Mouse (Mus musculus): ENCODE results near the gene Fermt1. TPM values are rescaled to one million over a fixed set of nuclear protein-coding genes. Genes with fewer than 3 reads are reported as not detected.

The Fermt1 gene
- polyA plus RNA-seq, 1 experiment from 2014 or later = 6.0 TPM

DNA sequence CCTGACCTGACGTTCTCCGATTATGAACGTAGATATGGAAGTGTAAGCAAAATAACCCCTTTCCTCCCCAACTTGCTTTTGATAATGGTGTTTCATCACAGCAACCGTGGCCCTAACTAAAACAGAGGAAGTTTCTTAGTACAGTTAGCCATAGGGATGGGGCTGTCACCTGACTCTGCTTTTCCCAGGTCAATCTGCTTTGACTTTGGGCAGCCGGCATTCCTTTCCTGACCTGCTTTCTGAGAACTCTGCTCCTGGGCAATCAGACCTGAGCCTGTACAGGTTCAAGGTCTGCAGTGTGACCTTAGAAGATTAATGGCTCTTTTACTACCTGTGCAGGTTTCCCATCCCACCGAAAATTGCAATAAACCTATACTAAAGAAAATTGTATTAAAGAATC, 1.3 kb upstream of the Fermt1 start:
- 84% methylated on average over 6 of the region's 6 CpGs for whole genome bisulfite sequencing
- ATAC-seq (ENCODE audit: low FRiP score) (no peak), DNase-seq (ENCODE audit: low spot score) (no peak)
- Histone ChIP-seq H3K27ac (ENCODE audit: low read depth, low read length) (no peak overlapping the region), H3K27me3 (ENCODE audit: control insufficient read depth, insufficient read depth, low read length) (peaks cover 34% of the 10 kb centered on the region), H3K9me3 (ENCODE audit: control insufficient read depth, low read length) (no peaks in the 10 kb centered on the region), H3K9ac (ENCODE audit: low read depth, low read length) (no peak overlapping the region), H3K36me3 (ENCODE audit: control insufficient read depth, insufficient read depth, low read length) (no peaks in the 10 kb centered on the region), H3K4me2 (replicated peaks; ENCODE audit: low read depth, low read length) (no peak overlapping the region), H3K4me3 (ENCODE audit: low read depth, low read length) (no peak overlapping the region), H3K4me1 (replicated peaks; ENCODE audit: control insufficient read depth, insufficient read depth, low read length) (0 out of 2 replicates have a peak, but pooled peaks cover 4% of the 10 kb centered on the region)

DNA sequence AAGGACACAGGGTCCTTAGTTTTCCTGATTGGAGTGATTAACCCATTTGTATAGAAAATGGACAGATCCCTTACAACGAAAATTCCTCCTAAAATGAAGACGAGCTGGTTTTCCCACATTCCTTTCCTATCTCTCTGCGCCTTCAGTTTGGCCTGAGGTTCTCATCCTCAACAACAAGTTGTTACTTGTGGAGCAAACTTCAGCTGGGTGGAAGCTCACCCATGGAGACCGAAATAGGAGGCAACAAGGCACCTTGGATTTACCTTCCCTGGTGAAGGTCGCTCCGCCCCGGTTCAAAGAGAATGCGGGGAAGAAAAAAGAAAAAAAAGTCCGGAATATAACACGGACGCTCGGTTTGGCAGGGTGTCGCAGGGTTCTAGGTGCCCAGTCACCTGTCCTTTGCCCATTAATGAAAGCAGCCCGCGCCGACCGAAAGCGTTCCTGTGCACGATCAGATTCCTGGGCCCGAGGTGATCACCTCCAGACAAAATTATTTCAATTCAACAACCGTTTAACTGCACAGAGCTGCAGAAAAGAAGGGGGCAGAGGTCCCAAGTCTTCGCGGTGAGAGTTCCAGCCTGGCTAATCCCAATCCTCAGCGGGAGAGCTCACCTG, 888 bp downstream of the Fermt1 start:
- H3K27ac ChIP-seq (ENCODE audit: low read depth, low read length) = no peak overlapping the region
- peaks cover 34% of the 10 kb centered on the region for H3K27me3 ChIP-seq (ENCODE audit: control insufficient read depth, insufficient read depth, low read length)
- H3K4me3 ChIP-seq (ENCODE audit: low read depth, low read length) = peak overlapping the region; percentile 32

DNA sequence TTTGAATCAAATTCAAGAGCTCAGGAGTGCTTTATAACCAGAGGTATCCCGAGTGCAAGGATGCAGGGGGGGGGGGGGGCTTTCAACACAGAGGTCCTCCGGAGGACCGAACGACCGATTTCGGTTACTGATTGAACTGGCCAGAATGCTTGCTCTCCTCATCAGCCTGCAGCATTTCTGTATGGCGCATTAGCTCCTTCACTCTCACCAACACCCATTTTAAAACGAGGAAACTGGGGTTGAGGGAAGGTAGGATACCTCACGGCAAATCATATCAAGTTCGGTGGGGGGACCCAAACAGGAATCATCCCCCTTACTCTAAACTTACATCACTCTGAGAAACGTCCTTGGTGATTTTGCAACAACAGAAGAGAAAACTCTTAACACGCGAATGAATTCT, 1.7 kb downstream of the Fermt1 start:
- Histone ChIP-seq H3K27ac (ENCODE audit: low read depth, low read length) (no peak overlapping the region), H3K4me1 (replicated peaks; ENCODE audit: control insufficient read depth, insufficient read depth, low read length) (0 out of 2 replicates have a peak, but pooled peaks cover 4% of the 10 kb centered on the region), H3K9ac (ENCODE audit: low read depth, low read length) (no peak overlapping the region), H3K4me3 (ENCODE audit: low read depth, low read length) (no peak overlapping the region), H3K4me2 (replicated peaks; ENCODE audit: low read depth, low read length) (no peak overlapping the region), H3K27me3 (ENCODE audit: control insufficient read depth, insufficient read depth, low read length) (peaks cover 34% of the 10 kb centered on the region), H3K36me3 (ENCODE audit: control insufficient read depth, insufficient read depth, low read length) (no peaks in the 10 kb centered on the region), H3K9me3 (ENCODE audit: control insufficient read depth, low read length) (no peaks in the 10 kb centered on the region)
- DNase-seq (ENCODE audit: low spot score) (peak; percentile 23), ATAC-seq (ENCODE audit: low FRiP score) (no peak)
- 28% methylated on average over 13 of the region's 13 CpGs for WGBS

More for the DNA sequence above, 888 bp downstream of the Fermt1 start:
- ATAC-seq (ENCODE audit: low FRiP score) (peak; percentile 25; the same call in 1 of the 2 replicates), DNase-seq (ENCODE audit: low spot score) (peak; percentile 43)
- Histone ChIP-seq H3K36me3 (ENCODE audit: control insufficient read depth, insufficient read depth, low read length) (no peaks in the 10 kb centered on the region), H3K4me1 (replicated peaks; ENCODE audit: control insufficient read depth, insufficient read depth, low read length) (0 out of 2 replicates have a peak, but pooled peaks cover 4% of the 10 kb centered on the region), H3K9ac (ENCODE audit: low read depth, low read length) (no peak overlapping the region), H3K4me2 (replicated peaks; ENCODE audit: low read depth, low read length) (peak overlapping the region; percentile 65), H3K9me3 (ENCODE audit: control insufficient read depth, low read length) (no peaks in the 10 kb centered on the region)
- 7% methylated on average over 24 of the region's 24 CpGs for WGBS

DNA sequence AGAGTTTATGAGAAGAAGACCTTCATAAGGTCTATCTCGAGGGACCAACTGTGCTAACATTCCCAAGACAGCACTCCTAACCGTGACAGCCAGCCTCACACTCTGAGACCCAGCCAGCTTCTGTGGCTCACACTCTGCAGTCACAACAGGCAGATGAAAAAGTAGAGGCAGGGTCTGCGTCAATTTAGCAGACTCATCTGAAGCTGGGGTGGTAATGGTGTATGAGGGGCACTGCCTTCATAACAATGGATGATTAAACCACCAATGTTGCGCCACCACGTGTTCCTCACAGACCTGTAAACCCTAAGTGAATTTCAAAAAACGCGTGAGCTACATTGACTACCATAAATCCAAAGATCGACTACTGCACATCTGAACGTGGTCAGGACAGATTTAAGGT, 2.1 kb downstream of the Fermt1 start:
- no peak overlapping the region for H3K4me3 ChIP-seq (ENCODE audit: low read depth, low read length)
- peaks cover 34% of the 10 kb centered on the region for H3K27me3 ChIP-seq (ENCODE audit: control insufficient read depth, insufficient read depth, low read length)
- peak; percentile 15 for DNase-seq (ENCODE audit: low spot score)

DNA sequence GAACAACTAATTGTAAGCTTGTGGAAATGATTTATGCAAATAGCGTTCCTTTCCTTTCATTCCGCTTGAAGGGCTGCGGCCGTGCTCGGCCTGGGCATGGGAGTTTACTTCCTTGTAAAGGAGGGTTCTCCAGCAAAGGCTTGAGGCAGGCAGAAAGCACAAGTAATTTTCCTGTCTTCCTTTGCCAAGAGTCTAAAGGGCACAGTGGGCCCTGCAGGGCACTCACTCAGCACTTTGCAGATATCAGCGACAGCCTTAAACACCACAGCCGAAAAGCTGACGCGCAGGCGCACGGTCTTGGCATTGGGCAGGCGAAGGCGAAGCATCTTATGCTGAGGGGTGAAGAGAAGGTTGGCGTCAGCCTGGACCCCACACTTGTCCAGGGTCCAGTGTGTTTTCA, 6.7 kb downstream of the Fermt1 start:
- ATAC-seq (ENCODE audit: low FRiP score) = no peak
- H3K27me3 ChIP-seq (ENCODE audit: control insufficient read depth, insufficient read depth, low read length) = peaks cover 9% of the 10 kb centered on the region; the same call in 1 of the 2 replicates
- no peak overlapping the region for H3K27ac ChIP-seq (ENCODE audit: low read depth, low read length)
- no peak overlapping the region for H3K4me3 ChIP-seq (ENCODE audit: low read depth, low read length)
- H3K4me1 ChIP-seq (replicated peaks; ENCODE audit: control insufficient read depth, insufficient read depth, low read length) = no peaks in the 10 kb centered on the region
- H3K9ac ChIP-seq (ENCODE audit: low read depth, low read length) = no peak overlapping the region
- H3K4me2 ChIP-seq (replicated peaks; ENCODE audit: low read depth, low read length) = no peak overlapping the region
- no peaks in the 10 kb centered on the region for H3K9me3 ChIP-seq (ENCODE audit: control insufficient read depth, low read length)
- DNase-seq (ENCODE audit: low spot score) = no peak
- WGBS = 86% methylated on average over 14 of the region's 14 CpGs
- no peaks in the 10 kb centered on the region for H3K36me3 ChIP-seq (ENCODE audit: control insufficient read depth, insufficient read depth, low read length)

More for the DNA sequence above, 2.1 kb downstream of the Fermt1 start:
- Histone ChIP-seq H3K36me3 (ENCODE audit: control insufficient read depth, insufficient read depth, low read length) (no peaks in the 10 kb centered on the region), H3K4me2 (replicated peaks; ENCODE audit: low read depth, low read length) (no peak overlapping the region), H3K27ac (ENCODE audit: low read depth, low read length) (no peak overlapping the region), H3K4me1 (replicated peaks; ENCODE audit: control insufficient read depth, insufficient read depth, low read length) (0 out of 2 replicates have a peak, but pooled peaks cover 4% of the 10 kb centered on the region), H3K9me3 (ENCODE audit: control insufficient read depth, low read length) (no peaks in the 10 kb centered on the region), H3K9ac (ENCODE audit: low read depth, low read length) (no peak overlapping the region)
- no peak for ATAC-seq (ENCODE audit: low FRiP score)
- WGBS = 60% methylated on average over 9 of the region's 9 CpGs

DNA sequence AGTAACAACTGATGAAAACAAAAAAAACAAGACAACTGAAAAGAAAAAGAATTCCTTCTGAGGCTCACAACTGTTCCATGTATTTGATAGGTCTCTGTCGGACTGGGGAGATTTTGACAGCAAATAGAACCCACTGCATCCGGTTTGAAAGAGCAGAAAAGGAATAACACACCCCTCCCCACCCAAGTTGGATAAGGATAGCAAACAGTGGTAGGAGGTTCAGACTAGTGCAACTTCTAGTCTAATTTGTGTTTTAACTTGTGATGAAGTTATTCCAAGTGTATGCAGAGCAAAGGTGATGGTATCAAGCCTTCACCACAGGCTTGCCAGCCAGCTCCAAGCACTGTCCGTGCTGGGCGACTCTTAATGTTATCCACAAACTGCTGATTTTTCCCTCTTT, 9.5 kb downstream of the Fermt1 start:
- WGBS = 89% methylated on average over 4 of the region's 4 CpGs
- Histone ChIP-seq H3K9ac (ENCODE audit: low read depth, low read length) (no peak overlapping the region), H3K4me1 (replicated peaks; ENCODE audit: control insufficient read depth, insufficient read depth, low read length) (no peaks in the 10 kb centered on the region), H3K4me3 (ENCODE audit: low read depth, low read length) (no peak overlapping the region), H3K4me2 (replicated peaks; ENCODE audit: low read depth, low read length) (no peak overlapping the region), H3K9me3 (ENCODE audit: control insufficient read depth, low read length) (no peaks in the 10 kb centered on the region), H3K27me3 (ENCODE audit: control insufficient read depth, insufficient read depth, low read length) (no peaks in the 10 kb centered on the region), H3K36me3 (ENCODE audit: control insufficient read depth, insufficient read depth, low read length) (no peaks in the 10 kb centered on the region), H3K27ac (ENCODE audit: low read depth, low read length) (no peak overlapping the region)
- DNase-seq (ENCODE audit: low spot score) (no peak), ATAC-seq (ENCODE audit: low FRiP score) (no peak)

DNA sequence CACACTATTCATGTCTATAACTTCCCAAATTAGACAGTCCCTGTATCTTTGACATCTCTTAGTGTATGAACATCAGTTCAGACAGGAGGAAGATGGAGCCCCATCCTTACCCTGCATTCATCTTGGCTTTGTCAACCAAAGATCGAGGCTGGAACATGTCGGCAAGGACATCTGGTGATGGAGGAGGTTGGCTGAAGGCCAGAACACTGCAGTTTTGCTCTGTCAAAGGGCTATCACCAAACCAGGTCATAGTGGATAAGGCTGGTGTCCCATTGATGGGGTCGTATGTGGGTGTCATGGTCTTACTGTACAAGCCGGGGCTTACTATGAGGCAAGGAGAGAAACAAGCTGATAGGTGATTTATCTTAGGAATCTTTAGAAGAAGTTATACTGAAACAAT, 11.0 kb downstream of the Fermt1 start:
- 95% methylated on average over 4 of the region's 4 CpGs for WGBS
- Histone ChIP-seq H3K9me3 (ENCODE audit: control insufficient read depth, low read length) (no peaks in the 10 kb centered on the region), H3K36me3 (ENCODE audit: control insufficient read depth, insufficient read depth, low read length) (no peaks in the 10 kb centered on the region), H3K27me3 (ENCODE audit: control insufficient read depth, insufficient read depth, low read length) (no peaks in the 10 kb centered on the region), H3K9ac (ENCODE audit: low read depth, low read length) (no peak overlapping the region), H3K4me3 (ENCODE audit: low read depth, low read length) (no peak overlapping the region), H3K4me2 (replicated peaks; ENCODE audit: low read depth, low read length) (no peak overlapping the region), H3K27ac (ENCODE audit: low read depth, low read length) (no peak overlapping the region), H3K4me1 (replicated peaks; ENCODE audit: control insufficient read depth, insufficient read depth, low read length) (no peaks in the 10 kb centered on the region)
- ATAC-seq (ENCODE audit: low FRiP score) = no peak
- DNase-seq (ENCODE audit: low spot score) = no peak

DNA sequence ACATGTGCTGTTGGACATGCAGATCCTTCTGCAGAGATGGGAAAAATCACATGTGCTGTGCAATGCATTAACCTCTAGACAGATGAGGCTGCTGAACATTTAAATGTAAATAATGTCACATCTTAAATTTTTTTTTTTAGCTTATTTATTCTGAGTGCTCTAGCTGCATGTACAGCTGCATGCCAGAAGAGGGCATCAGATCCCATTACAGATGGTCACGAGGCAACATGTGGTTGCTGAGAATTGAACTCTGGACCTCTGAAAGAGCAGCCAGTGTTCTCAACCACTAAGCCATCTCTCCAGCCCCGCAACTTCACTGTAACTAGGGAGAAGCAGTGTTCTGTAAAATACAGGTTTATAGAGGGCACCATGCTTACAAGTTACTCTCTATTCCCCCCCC, 11.6 kb downstream of the Fermt1 start:
- no peaks in the 10 kb centered on the region for H3K27me3 ChIP-seq (ENCODE audit: control insufficient read depth, insufficient read depth, low read length)
- H3K4me1 ChIP-seq (replicated peaks; ENCODE audit: control insufficient read depth, insufficient read depth, low read length) = no peaks in the 10 kb centered on the region
- H3K4me3 ChIP-seq (ENCODE audit: low read depth, low read length) = no peak overlapping the region
- ATAC-seq (ENCODE audit: low FRiP score) (no peak), DNase-seq (ENCODE audit: low spot score) (no peak)
- 87% methylated on average over 2 of the region's 2 CpGs for WGBS
- H3K4me2 ChIP-seq (replicated peaks; ENCODE audit: low read depth, low read length) = no peak overlapping the region
- H3K9ac ChIP-seq (ENCODE audit: low read depth, low read length) = no peak overlapping the region
- H3K9me3 ChIP-seq (ENCODE audit: control insufficient read depth, low read length) = no peaks in the 10 kb centered on the region
- H3K27ac ChIP-seq (ENCODE audit: low read depth, low read length) = no peak overlapping the region
- no peaks in the 10 kb centered on the region for H3K36me3 ChIP-seq (ENCODE audit: control insufficient read depth, insufficient read depth, low read length)

DNA sequence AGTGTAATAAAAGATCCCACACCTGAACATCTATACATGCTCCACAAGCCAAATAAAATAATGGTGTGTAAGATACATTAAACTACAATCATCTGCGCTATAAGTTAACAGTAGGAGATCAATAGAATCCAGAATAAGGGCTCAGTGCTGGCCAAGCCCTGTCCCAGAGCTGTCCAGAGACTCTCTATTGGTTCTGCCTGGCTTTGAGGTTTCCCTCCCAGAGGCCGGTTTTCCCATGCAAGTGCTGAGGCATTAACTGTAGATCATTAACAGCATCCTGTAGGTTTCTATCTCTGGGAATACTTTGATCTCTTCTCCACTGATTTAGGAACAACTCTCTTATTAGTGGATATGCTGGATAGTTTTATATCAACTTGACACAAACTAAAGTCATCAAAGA, 16.7 kb downstream of the Fermt1 start:
- H3K36me3 ChIP-seq (ENCODE audit: control insufficient read depth, insufficient read depth, low read length) = no peaks in the 10 kb centered on the region
- no peaks in the 10 kb centered on the region for H3K4me1 ChIP-seq (replicated peaks; ENCODE audit: control insufficient read depth, insufficient read depth, low read length)
- H3K27ac ChIP-seq (ENCODE audit: low read depth, low read length) = no peak overlapping the region
- H3K4me3 ChIP-seq (ENCODE audit: low read depth, low read length) = no peak overlapping the region
- no peaks in the 10 kb centered on the region for H3K9me3 ChIP-seq (ENCODE audit: control insufficient read depth, low read length)
- H3K9ac ChIP-seq (ENCODE audit: low read depth, low read length) = no peak overlapping the region
- no peak for DNase-seq (ENCODE audit: low spot score)
- H3K4me2 ChIP-seq (replicated peaks; ENCODE audit: low read depth, low read length) = no peak overlapping the region
- WGBS = 76% methylated on average over 2 of the region's 2 CpGs
- ATAC-seq (ENCODE audit: low FRiP score) = no peak
- H3K27me3 ChIP-seq (ENCODE audit: control insufficient read depth, insufficient read depth, low read length) = no peaks in the 10 kb centered on the region

All from hindbrain, embryonic 11.5 days (tissue).